Mouse (Mus musculus) CH12.LX (cell line): ENCODE measurements around the gene Sprr1a. TPM values are rescaled to one million over a fixed set of nuclear protein-coding genes. Genes with fewer than 3 reads are reported as not detected.
"Not testable (repeated sequence)": the region's sequence is repeated elsewhere in the genome, so short reads cannot be mapped to it uniquely, and the experiment has no call there.

Experiments used
- DNase-seq: peaks from one replicate; pipeline ENCODE4 v3.0.0-alpha.2; 2013; ENCODE audit errors: extremely low read depth
- H3K27ac ChIP-seq: 2 replicates; pipeline ENCODE4 v1.5.1; 2012; ENCODE audit warnings: low read depth, mild to moderate bottlenecking, control low read depth, moderate library complexity; ENCODE audit not compliant: insufficient read depth
- H3K27me3 ChIP-seq: replicated peaks from 2 replicates; pipeline ENCODE3; 2012; ENCODE audit warnings: inconsistent platforms
- H3K36me3 ChIP-seq, 2 experiments: replicated peaks in 1 of 2; 2 replicates each; pipeline versions ENCODE3 to v1.6.1; 2012; ENCODE audit warnings: inconsistent platforms in 1 of 2, low read length in 1 of 2, mild to moderate bottlenecking in 1 of 2, mixed read lengths in 1 of 2, moderate library complexity in 1 of 2; ENCODE audit not compliant: control insufficient read depth in 1 of 2, insufficient read depth in 1 of 2
- H3K4me1 ChIP-seq, 2 experiments: 2 replicates each; pipeline ENCODE4 v1.6.1; 2012; ENCODE audit warnings: inconsistent platforms in 1 of 2, moderate library complexity in 1 of 2; ENCODE audit not compliant: insufficient read depth in 2 of 2, control insufficient read depth in 1 of 2
- H3K4me2 ChIP-seq: 2 replicates; pipeline ENCODE4 v1.6.1; 2012; ENCODE audit warnings: low read depth, mild to moderate bottlenecking, control low read depth; ENCODE audit not compliant: poor library complexity, insufficient read depth, severe bottlenecking
- H3K4me3 ChIP-seq, 3 experiments: fragments of 150-350 bp in 1 of 3; sonication (generic) in 1 of 3; replicated peaks in 1 of 3; 2 replicates each; pipeline versions ENCODE3 to v1.5.1; 2011 to 2012; ENCODE audit warnings: low read depth in 2 of 3, low read length in 2 of 3, mild to moderate bottlenecking in 2 of 3, moderate library complexity in 2 of 3, control low read depth in 1 of 3, improper control_type of control experiment in 1 of 3, inconsistent platforms in 1 of 3, mixed read lengths in 1 of 3; ENCODE audit not compliant: poor library complexity in 1 of 3
- H3K79me2 ChIP-seq: replicated peaks from 2 replicates; pipeline ENCODE4 v1.6.1; 2012; ENCODE audit warnings: mild to moderate bottlenecking, moderate library complexity; ENCODE audit not compliant: control insufficient read depth, poor library complexity, insufficient read depth, severe bottlenecking; ENCODE audit errors: extremely low read depth
- H3K9ac ChIP-seq: 2 replicates; pipeline ENCODE4 v1.6.1; 2012; ENCODE audit warnings: low read depth, mild to moderate bottlenecking, control low read depth, moderate library complexity; ENCODE audit not compliant: insufficient read depth
- H3K9me3 ChIP-seq: replicated peaks from 2 replicates; pipeline ENCODE3; 2012; ENCODE audit warnings: low read length, inconsistent platforms, mixed read lengths
- CHD2 ChIP-seq: IDR thresholded peaks from 2 replicates; pipeline ENCODE4 v1.6.1; 2011; ENCODE audit warnings: low read length, improper control_type of control experiment
- E2F4 ChIP-seq: IDR thresholded peaks from 2 replicates; pipeline ENCODE4 v1.6.1; 2011; ENCODE audit warnings: low read depth, low read length, improper control_type of control experiment; ENCODE audit not compliant: insufficient replicate concordance
- EP300 ChIP-seq: IDR thresholded peaks from 2 replicates; pipeline ENCODE4 v1.6.1; 2011; ENCODE audit warnings: low read length, improper control_type of control experiment
- ETS1 ChIP-seq: conservative IDR thresholded peaks from 2 replicates; pipeline ENCODE4 v1.6.1; 2012; ENCODE audit warnings: low read depth, mild to moderate bottlenecking, inconsistent platforms, low read length, improper control_type of control experiment, moderate library complexity
- GABPA ChIP-seq: IDR thresholded peaks from 2 replicates; pipeline ENCODE4 v1.6.1; 2012; ENCODE audit warnings: low read depth, low read length, improper control_type of control experiment, inconsistent platforms; ENCODE audit not compliant: insufficient replicate concordance
- HCFC1 ChIP-seq: IDR thresholded peaks from 2 replicates; pipeline ENCODE4 v1.6.1; 2012; ENCODE audit warnings: low read depth, mild to moderate bottlenecking, inconsistent platforms, low read length, improper control_type of control experiment
- IRF4 ChIP-seq: IDR thresholded peaks from 2 replicates; pipeline ENCODE4 v1.6.1; 2014; ENCODE audit warnings: low read depth, mild to moderate bottlenecking, inconsistent platforms, low read length, improper control_type of control experiment
- KAT2A ChIP-seq: IDR thresholded peaks from 2 replicates; pipeline ENCODE4 v1.6.1; 2012; ENCODE audit warnings: low read length, improper control_type of control experiment, inconsistent platforms; ENCODE audit not compliant: insufficient replicate concordance
- MAZ ChIP-seq: IDR thresholded peaks from 2 replicates; pipeline ENCODE4 v1.6.1; 2012; ENCODE audit warnings: low read depth, mild to moderate bottlenecking, inconsistent platforms, low read length, improper control_type of control experiment, moderate library complexity
- MEF2A ChIP-seq: IDR thresholded peaks from 2 replicates; pipeline ENCODE4 v1.6.1; 2014; ENCODE audit warnings: low read depth, mild to moderate bottlenecking, inconsistent platforms, low read length, improper control_type of control experiment, borderline replicate concordance
- MXI1 ChIP-seq: IDR thresholded peaks from 2 replicates; pipeline ENCODE4 v1.6.1; 2011; ENCODE audit warnings: mild to moderate bottlenecking, low read depth, low read length, improper control_type of control experiment
- PAX5 ChIP-seq: IDR thresholded peaks from 2 replicates; pipeline ENCODE4 v1.6.1; 2012; ENCODE audit warnings: low read length, inconsistent platforms, mixed read lengths
- POLR2A ChIP-seq: IDR thresholded peaks from 2 replicates; pipeline ENCODE4 v1.6.1; 2011; ENCODE audit warnings: low read depth, mild to moderate bottlenecking, improper control_type of control experiment, low read length
- RCOR1 ChIP-seq: conservative IDR thresholded peaks from 2 replicates; pipeline ENCODE4 v1.6.1; 2012; ENCODE audit warnings: low read depth, mild to moderate bottlenecking, inconsistent platforms, low read length, improper control_type of control experiment
- TBP ChIP-seq: conservative IDR thresholded peaks from 2 replicates; pipeline ENCODE4 v1.6.1; 2011; ENCODE audit warnings: low read depth, low read length, improper control_type of control experiment
- TCF12 ChIP-seq: IDR thresholded peaks from 2 replicates; pipeline ENCODE4 v1.6.1; 2014; ENCODE audit warnings: low read depth, mild to moderate bottlenecking, inconsistent platforms, low read length, improper control_type of control experiment
- UBTF ChIP-seq: IDR thresholded peaks from 2 replicates; pipeline ENCODE4 v1.6.1; 2012; ENCODE audit warnings: low read depth, mild to moderate bottlenecking, inconsistent platforms, low read length, improper control_type of control experiment, moderate library complexity
- ZKSCAN1 ChIP-seq: IDR thresholded peaks from 2 replicates; pipeline ENCODE4 v1.6.1; 2012; ENCODE audit warnings: low read depth, inconsistent platforms, low read length, improper control_type of control experiment, borderline replicate concordance
- dilution Hi-C: fragments of 300-500 bp; cut with MboI; formaldehyde crosslinking; loops from 2 replicates; pipeline ENCODE4 v1.14.3; 2020; ENCODE audit warnings: low sequenced_read_pairs; ENCODE audit not compliant: extremely low pct_unique_long_range_greater_than_20kb, extremely low pct_ligation_motif_present
- in situ Hi-C: fragments of 300-500 bp; cut with MboI; formaldehyde crosslinking; loops from 3 replicates; pipeline ENCODE4 v1.14.3; 2019; ENCODE audit warnings: low sequenced_read_pairs, low pct_ligation_motif_present, low pct_unique_long_range_greater_than_20kb, mixed read lengths
- polyA plus RNA-seq: library from polyadenylated mRNA; unstranded; fragments of >175 nt; gene quantifications from 2 replicates; pipeline ENCODE4 v1.2.1, GENCODE M21; 2012; ENCODE audit warnings: low read depth; ENCODE audit not compliant: insufficient read length
- total RNA-seq, 2 experiments: library from RNA; depleted of rRNA; stranded (reverse); fragments of 300-350 nt in 1 of 2; fragments of >200 nt in 1 of 2; gene quantifications; 2 replicates each; pipeline ENCODE4 v1.2.3; 2012 to 2014

Sprr1a gene
- total and polyA plus RNA-seq, 3 experiments: not detected

DNA sequence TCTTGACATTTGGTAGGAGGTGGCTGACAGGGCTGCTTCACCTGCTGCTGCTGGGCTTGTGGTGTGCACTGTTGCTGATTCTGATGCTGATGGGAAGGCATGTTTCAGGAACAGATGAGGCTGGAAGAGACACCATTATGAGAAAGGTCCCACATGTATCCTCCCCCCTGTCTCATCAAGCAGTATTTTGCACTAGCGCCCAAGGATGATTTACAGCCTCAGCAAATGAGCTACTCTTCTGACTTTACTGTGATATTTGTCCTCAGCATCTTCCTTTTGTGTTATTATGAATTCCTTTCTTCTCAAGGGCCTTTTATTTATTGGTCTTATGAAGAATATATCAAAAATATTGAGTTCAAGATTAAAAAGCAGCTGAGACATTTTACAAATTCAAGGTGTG, 14.7 kb upstream of the Sprr1a start, which contains the start of gene Sprr4:
TSS of gene Sprr4 (minus strand) at position 101 of the 400 bp plus-strand sequence.
- Histone ChIP-seq H3K79me2 (no peaks in the 10 kb centered on the region), H3K4me3 (no peak within 1 kb of the TSS), H3K27me3 (no peaks in the 10 kb centered on the region), H3K36me3 (no peaks in the 10 kb centered on the region), H3K27ac (no peak within 1 kb of the TSS), H3K9ac (no peak within 1 kb of the TSS), H3K9me3 (peaks cover 26% of the 10 kb centered on the region), H3K4me2 (no peak within 1 kb of the TSS), H3K4me1 (no peaks in the 10 kb centered on the region)
- DNase-seq: no peak
- in situ Hi-C loops (no loop called here), dilution Hi-C loops (no loop called here)
- TF ChIP-seq IRF4: no peak
- no peak for TF ChIP-seq HCFC1
- TF ChIP-seq TBP: no peak
- no peak for TF ChIP-seq GABPA
- no peak for TF ChIP-seq POLR2A
- no peak for TF ChIP-seq CHD2
- TF ChIP-seq MEF2A: no peak
- no peak for TF ChIP-seq E2F4
- no peak for TF ChIP-seq TCF12
- TF ChIP-seq MAZ: no peak
- no peak for TF ChIP-seq MXI1
- TF ChIP-seq UBTF: no peak
- TF ChIP-seq EP300: no peak
- TF ChIP-seq RCOR1: no peak
- no peak for TF ChIP-seq KAT2A
- no peak for TF ChIP-seq PAX5
- TF ChIP-seq ZKSCAN1: no peak
- no peak for TF ChIP-seq ETS1

- H3K4me1 ChIP-seq, DNase-seq, H3K27ac ChIP-seq, H3K4me2 ChIP-seq, H3K27me3 ChIP-seq, in situ Hi-C loops, H3K36me3 ChIP-seq, H3K4me3 ChIP-seq, H3K79me2 ChIP-seq, H3K9ac ChIP-seq, dilution Hi-C loops: not testable (repeated sequence)
- peaks cover 35% of the 10 kb centered on the region for H3K9me3 ChIP-seq
These were observed 4.6 kb upstream of the Sprr1a start for GRCm38 (mm10) chr3:92490262-92490661.
